Comparison of ENCODE assay signal across 16 mouse cellular contexts in the genomic region with DNA sequence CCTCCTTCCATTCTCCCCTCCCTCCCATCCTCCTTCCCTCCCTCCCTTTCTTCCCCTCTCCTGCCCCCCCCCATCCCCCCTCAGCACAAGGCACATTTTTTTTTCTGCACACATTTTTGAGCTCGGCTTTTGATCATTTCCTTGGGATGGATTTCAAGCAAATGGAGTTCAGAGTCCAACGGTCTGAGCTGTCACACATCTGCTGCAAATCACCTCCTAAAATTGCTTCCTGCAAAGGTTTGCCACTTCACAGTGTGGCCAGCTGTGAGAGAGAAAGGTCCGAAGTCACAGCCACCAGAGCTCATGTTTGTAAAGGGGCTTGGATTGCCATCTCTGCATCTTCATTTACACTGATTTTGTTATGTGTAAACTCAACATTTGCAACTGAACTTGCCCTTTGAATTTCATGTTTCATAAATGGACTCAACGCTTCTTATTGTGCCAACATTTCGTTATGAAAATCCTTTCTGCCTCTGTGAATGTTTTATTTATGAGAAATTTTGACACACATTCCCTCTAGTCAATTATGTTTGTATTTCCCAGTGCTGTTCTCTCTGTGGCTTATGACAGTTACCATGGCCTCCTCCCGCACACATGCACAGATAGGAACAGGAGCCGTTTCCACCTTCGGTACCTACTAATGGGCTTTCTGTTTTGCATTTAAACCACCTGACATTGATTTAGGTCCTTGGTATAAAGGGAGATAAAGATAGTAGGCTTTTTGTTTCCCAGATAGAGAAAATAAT. TPM values are rescaled to one million over a fixed set of nuclear protein-coding genes. Genes with fewer than 3 reads are reported as not detected.
DNase-seq lines count a peak whose midpoint lies in the region; ATAC-seq and TF ChIP-seq lines count a peak whose summit lies in the region.
"Had no signal": no experiment of that assay in that cellular context is flagged by ENCODE, and none has a peak within 500 bp of the region (broad histone marks: within the 10 kb centered on the region; RNA-seq: fewer than 3 reads in every experiment).

No protein-coding gene starts in this region.

- 44% methylated on average over 8 of the region's 8 CpGs for WGBS in embryonic facial prominence, embryonic 10.5 days
- WGBS in forebrain, embryonic 11.5 days: 63% methylated on average over 8 of the region's 8 CpGs
- 30% methylated on average over 8 of the region's 8 CpGs for WGBS in hindbrain, embryonic 14.5 days
- WGBS in midbrain, embryonic 14.5 days: 31% methylated on average over 8 of the region's 8 CpGs
- WGBS in intestine, postnatal 0 days: 51% methylated on average over 8 of the region's 8 CpGs

- H3K27ac ChIP-seq in embryonic facial prominence, embryonic 10.5 days (replicated peaks): peak overlapping the region; percentile 78
- H3K27ac ChIP-seq in forebrain, embryonic 11.5 days (ENCODE audit: low read depth, low read length): 0 out of 2 replicates have a peak overlapping the region, but pooled peaks have one; percentile 32
- peak overlapping the region; percentile 87 for H3K27ac ChIP-seq in hindbrain, embryonic 14.5 days
- H3K27ac ChIP-seq in midbrain, embryonic 14.5 days (replicated peaks; ENCODE audit: low read depth, low read length): peak overlapping the region; percentile 75
- H3K27ac ChIP-seq in intestine, postnatal 0 days (ENCODE audit: low read depth, low read length): no peak overlapping the region
- H3K27ac ChIP-seq: embryonic facial prominence, embryonic 13.5 days; heart, embryonic 15.5 days; kidney, postnatal 0 days had no signal

- H3K9ac ChIP-seq in forebrain, embryonic 11.5 days (ENCODE audit: low read length): no peak overlapping the region
- H3K9ac ChIP-seq in hindbrain, embryonic 14.5 days: no peak overlapping the region
- H3K9ac ChIP-seq in midbrain, embryonic 14.5 days (replicated peaks; ENCODE audit: low read length): no peak overlapping the region
- H3K9ac ChIP-seq in intestine, postnatal 0 days (ENCODE audit: low read depth, low read length): no peak overlapping the region
- H3K9ac ChIP-seq: embryonic facial prominence, embryonic 13.5 days; heart, embryonic 15.5 days had no signal

- intact Hi-C loops in left cerebral cortex, postnatal 10 days (cut with DNase I): no loop called here

- H3K27me3 ChIP-seq in embryonic facial prominence, embryonic 10.5 days (replicated peaks; ENCODE audit: low read depth, poor library complexity, severe bottlenecking): no peaks in the 10 kb centered on the region; the same call in 1 of the 2 replicates
- no peaks in the 10 kb centered on the region for H3K27me3 ChIP-seq in forebrain, embryonic 11.5 days (ENCODE audit: control insufficient read depth, insufficient read depth, low read length)
- no peaks in the 10 kb centered on the region for H3K27me3 ChIP-seq in hindbrain, embryonic 14.5 days (ENCODE audit: control insufficient read depth, insufficient read depth, low read length)
- no peaks in the 10 kb centered on the region for H3K27me3 ChIP-seq in midbrain, embryonic 14.5 days (ENCODE audit: control insufficient read depth, insufficient read depth, low read length)
- no peaks in the 10 kb centered on the region for H3K27me3 ChIP-seq in intestine, postnatal 0 days (replicated peaks; ENCODE audit: control insufficient read depth, insufficient read depth, low read length)
- H3K27me3 ChIP-seq: embryonic facial prominence, embryonic 13.5 days had no signal

- no peak for TF ChIP-seq CTCF in intestine, postnatal 0 days (IDR thresholded peaks at IDR 0.05; ENCODE audit: low read depth)

- no peak overlapping the region for H3K4me2 ChIP-seq in forebrain, embryonic 11.5 days (ENCODE audit: low read depth, low read length, severe bottlenecking)
- no peak overlapping the region for H3K4me2 ChIP-seq in hindbrain, embryonic 14.5 days (replicated peaks)
- no peak overlapping the region for H3K4me2 ChIP-seq in midbrain, embryonic 14.5 days (ENCODE audit: low read length)
- H3K4me2 ChIP-seq in intestine, postnatal 0 days (replicated peaks; ENCODE audit: low read depth): no peak overlapping the region
- H3K4me2 ChIP-seq: embryonic facial prominence, embryonic 13.5 days; heart, embryonic 15.5 days had no signal

- ATAC-seq in forebrain, embryonic 11.5 days (replicated peaks; ENCODE audit: low FRiP score): no peak
- ATAC-seq in hindbrain, embryonic 14.5 days (ENCODE audit: low FRiP score): no peak
- ATAC-seq in midbrain, embryonic 14.5 days (ENCODE audit: low FRiP score, low TSS enrichment): peak; percentile 57; the same call in 1 of the 2 replicates
- no peak for ATAC-seq in intestine, postnatal 0 days
- ATAC-seq: activated CD4-positive, CD25-positive, alpha-beta regulatory T cell, adult 4 months had no signal

- no peaks in the 10 kb centered on the region for H3K9me3 ChIP-seq in embryonic facial prominence, embryonic 10.5 days
- H3K9me3 ChIP-seq in forebrain, embryonic 11.5 days (ENCODE audit: control insufficient read depth, low read length): no peaks in the 10 kb centered on the region
- no peaks in the 10 kb centered on the region for H3K9me3 ChIP-seq in hindbrain, embryonic 14.5 days (ENCODE audit: control insufficient read depth, low read length)
- H3K9me3 ChIP-seq in midbrain, embryonic 14.5 days (ENCODE audit: control insufficient read depth, low read length): no peaks in the 10 kb centered on the region
- H3K9me3 ChIP-seq in intestine, postnatal 0 days (ENCODE audit: control insufficient read depth): no peaks in the 10 kb centered on the region
- H3K9me3 ChIP-seq: embryonic facial prominence, embryonic 13.5 days; heart, embryonic 15.5 days had no signal

- H3K4me1 ChIP-seq in embryonic facial prominence, embryonic 10.5 days: peaks cover 71% of the 10 kb centered on the region
- peaks cover 20% of the 10 kb centered on the region for H3K4me1 ChIP-seq in forebrain, embryonic 11.5 days (replicated peaks; ENCODE audit: control insufficient read depth, insufficient read depth, low read length)
- H3K4me1 ChIP-seq in hindbrain, embryonic 14.5 days (replicated peaks; ENCODE audit: control insufficient read depth, insufficient read depth, low read length): peaks cover 48% of the 10 kb centered on the region
- H3K4me1 ChIP-seq in midbrain, embryonic 14.5 days (ENCODE audit: control insufficient read depth, insufficient read depth, low read length): peaks cover 58% of the 10 kb centered on the region
- no peaks in the 10 kb centered on the region for H3K4me1 ChIP-seq in intestine, postnatal 0 days (replicated peaks; ENCODE audit: control insufficient read depth, insufficient read depth, low read length)

- no peaks in the 10 kb centered on the region for H3K36me3 ChIP-seq in embryonic facial prominence, embryonic 10.5 days (replicated peaks)
- no peaks in the 10 kb centered on the region for H3K36me3 ChIP-seq in forebrain, embryonic 11.5 days (ENCODE audit: control insufficient read depth, insufficient read depth, low read length)
- H3K36me3 ChIP-seq in hindbrain, embryonic 14.5 days (replicated peaks; ENCODE audit: control insufficient read depth, insufficient read depth): no peaks in the 10 kb centered on the region
- H3K36me3 ChIP-seq in midbrain, embryonic 14.5 days (ENCODE audit: control insufficient read depth, insufficient read depth, low read length): no peaks in the 10 kb centered on the region
- no peaks in the 10 kb centered on the region for H3K36me3 ChIP-seq in intestine, postnatal 0 days (ENCODE audit: control insufficient read depth, insufficient read depth)
- H3K36me3 ChIP-seq: embryonic facial prominence, embryonic 13.5 days; heart, embryonic 15.5 days had no signal

- no peak overlapping the region for H3K4me3 ChIP-seq in embryonic facial prominence, embryonic 10.5 days
- no peak overlapping the region for H3K4me3 ChIP-seq in forebrain, embryonic 11.5 days (ENCODE audit: low read depth, low read length)
- no peak overlapping the region for H3K4me3 ChIP-seq in hindbrain, embryonic 14.5 days (replicated peaks; ENCODE audit: low read length)
- H3K4me3 ChIP-seq in midbrain, embryonic 14.5 days (replicated peaks; ENCODE audit: low read depth, low read length): no peak overlapping the region
- H3K4me3 ChIP-seq in intestine, postnatal 0 days (ENCODE audit: low read depth, low read length): no peak overlapping the region
- H3K4me3 ChIP-seq: embryonic facial prominence, embryonic 13.5 days; heart, embryonic 15.5 days had no signal

- DNase-seq in embryonic facial prominence, embryonic 10.5 days (ENCODE audit: low spot score): peak; percentile 70
- DNase-seq in forebrain, embryonic 11.5 days (ENCODE audit: low spot score): no peak
- no peak for DNase-seq in hindbrain, embryonic 14.5 days (ENCODE audit: low spot score)
- peak; percentile 67 for DNase-seq in midbrain, embryonic 14.5 days
- no peak for DNase-seq in ovary, postnatal 36 days (ENCODE audit: low spot score)
- DNase-seq in left cerebral cortex, postnatal 10 days (ENCODE audit: extremely low spot score in 1 of 2, low spot score in 2 of 2): no peak
- DNase-seq: cerebellum, adult 11-12 months; left cerebral cortex, postnatal 4 days; lung, adult 18-20 months; spleen, adult 18-20 months; thymus, postnatal 14 days had no signal

RNA-seq across cellular contexts. Expression of a gene that starts 28.0 kb away (rescaled TPM):
- polyA plus RNA-seq in embryonic facial prominence, embryonic 10.5 days (2016; fragmentation: Nextera tagmentation; extraction: Ambion mirVana): 2,080 and 2,294 TPM in 2 replicates
- 2,785 and 3,035 TPM in 2 replicates for polyA plus RNA-seq in forebrain, embryonic 11.5 days (2014; fragmentation: Nextera tagmentation; extraction: Ambion mirVana)
- polyA plus RNA-seq in hindbrain, embryonic 14.5 days (2014; fragmentation: Nextera tagmentation; extraction: Ambion mirVana): 4,569 and 4,588 TPM in 2 replicates
- polyA plus RNA-seq in midbrain, embryonic 14.5 days (2014; fragmentation: Nextera tagmentation; extraction: Ambion mirVana): 7,465 and 9,945 TPM in 2 replicates
- 98.2 and 111 TPM in 2 replicates for polyA plus RNA-seq in intestine, postnatal 0 days (2015; fragmentation: Nextera tagmentation; extraction: Ambion mirVana)
- 100 to 1,000 TPM; 562 to 692 TPM for total RNA-seq in left cerebral cortex, postnatal 10 days (2021)

RNA-seq across cellular contexts. Expression of a gene that starts 39.2 kb away (rescaled TPM):
- polyA plus RNA-seq in embryonic facial prominence, embryonic 10.5 days (2016; fragmentation: Nextera tagmentation; extraction: Ambion mirVana): 82.1 and 82.3 TPM in 2 replicates
- polyA plus RNA-seq in forebrain, embryonic 11.5 days (2014; fragmentation: Nextera tagmentation; extraction: Ambion mirVana): 111 and 123 TPM in 2 replicates
- polyA plus RNA-seq in hindbrain, embryonic 14.5 days (2014; fragmentation: Nextera tagmentation; extraction: Ambion mirVana): 285 and 323 TPM in 2 replicates
- 353 and 397 TPM in 2 replicates for polyA plus RNA-seq in midbrain, embryonic 14.5 days (2014; fragmentation: Nextera tagmentation; extraction: Ambion mirVana)
- polyA plus RNA-seq in intestine, postnatal 0 days (2015; fragmentation: Nextera tagmentation; extraction: Ambion mirVana): 29.7 and 31.5 TPM in 2 replicates
- 100 to 1,000 TPM; 136 TPM for total RNA-seq in left cerebral cortex, postnatal 10 days (2021)

Comparison
In these comparisons a context has a peak if more than half of its experiments do, and no peak if none do; other contexts are left out.
1. DNase-seq: peak in embryonic facial prominence, embryonic 10.5 days (single experiment) and midbrain, embryonic 14.5 days (single experiment); none in forebrain, embryonic 11.5 days (single experiment), hindbrain, embryonic 14.5 days (single experiment), ovary, postnatal 36 days (single experiment) and left cerebral cortex, postnatal 10 days (0 of 2).
2. RNA of a gene that starts 28.0 kb away (polyA plus RNA-seq): 7,465 to 9,945 TPM in midbrain, embryonic 14.5 days, 4,569 to 4,588 TPM in hindbrain, embryonic 14.5 days, 2,785 to 3,035 TPM in forebrain, embryonic 11.5 days and 2,080 to 2,294 TPM in embryonic facial prominence, embryonic 10.5 days; 98.2 to 111 TPM in intestine, postnatal 0 days; every median in the first group is over 10 times any median in the second.